Mouse (Mus musculus) thymus, postnatal 0 days (tissue): ENCODE measurements around the gene AC140267.1. TPM values are rescaled to one million over a fixed set of nuclear protein-coding genes. Genes with fewer than 3 reads are reported as not detected.

Experiments
- DNase-seq: peaks from one replicate; pipeline ENCODE4 v3.0.0-alpha.2; 2015; ENCODE audit warnings: low spot score
- polyA plus RNA-seq: library from polyadenylated mRNA; unstranded; fragments of >200 nt; fragmentation: Nextera tagmentation; extraction: Ambion mirVana; gene quantifications from 2 replicates; pipeline ENCODE4 v1.2.1, GENCODE M21; 2015

AC140267.1 gene
- polyA plus RNA-seq = not detected in 2 replicates

- DNase-seq = no peak
Observed at GRCm38 (mm10) chr15:80235535-80235934, at the start of gene AC140267.1. Gene AC140267.1 (plus strand): TSS chr15:80235835.

- no peak for DNase-seq
Observed at GRCm38 (mm10) chr15:80188927-80189326, 46.7 kb upstream of the AC140267.1 start.

- no peak for DNase-seq
Observed at GRCm38 (mm10) chr15:80190075-80190474, 45.6 kb upstream of the AC140267.1 start.

GRCm38 (mm10) chr15:80191585-80192245 lies 43.9 kb upstream of the AC140267.1 start:
- peak; percentile 70 for DNase-seq

- DNase-seq = peak; percentile 81
Observed at GRCm38 (mm10) chr15:80192246-80192585, 43.4 kb upstream of the AC140267.1 start.

GRCm38 (mm10) chr15:80192847-80193246 lies 42.8 kb upstream of the AC140267.1 start:
- peak; percentile 15 for DNase-seq

- DNase-seq = no peak
Observed at GRCm38 (mm10) chr15:80199556-80199955, 36.1 kb upstream of the AC140267.1 start.

- DNase-seq = no peak
Observed at GRCm38 (mm10) chr15:80202111-80202775, 33.4 kb upstream of the AC140267.1 start.

- DNase-seq = peak; percentile 65
Observed at GRCm38 (mm10) chr15:80203406-80203805, 32.2 kb upstream of the AC140267.1 start.

- no peak for DNase-seq
Observed at GRCm38 (mm10) chr15:80206057-80206565, 29.5 kb upstream of the AC140267.1 start.

- no peak for DNase-seq
Observed at GRCm38 (mm10) chr15:80208446-80208845, 27.2 kb upstream of the AC140267.1 start.

- no peak for DNase-seq
Observed at GRCm38 (mm10) chr15:80213688-80214087, 21.9 kb upstream of the AC140267.1 start.

- DNase-seq = peak; percentile 59
Observed at GRCm38 (mm10) chr15:80215716-80216479, 19.7 kb upstream of the AC140267.1 start.

GRCm38 (mm10) chr15:80216480-80216820 lies 19.2 kb upstream of the AC140267.1 start:
- DNase-seq = no peak

GRCm38 (mm10) chr15:80217476-80217875 lies 18.2 kb upstream of the AC140267.1 start:
- no peak for DNase-seq

- DNase-seq = peak; percentile 74
Observed at GRCm38 (mm10) chr15:80219211-80219610, 16.4 kb upstream of the AC140267.1 start.

GRCm38 (mm10) chr15:80219705-80220657 lies 15.7 kb upstream of the AC140267.1 start:
- DNase-seq = no peak

- DNase-seq = no peak
Observed at GRCm38 (mm10) chr15:80221031-80221430, 14.6 kb upstream of the AC140267.1 start.

GRCm38 (mm10) chr15:80223751-80224150 lies 11.9 kb upstream of the AC140267.1 start:
- DNase-seq = no peak

GRCm38 (mm10) chr15:80225208-80225607 lies 10.4 kb upstream of the AC140267.1 start:
- peak; percentile 84 for DNase-seq

- DNase-seq = peak; percentile 67
Observed at GRCm38 (mm10) chr15:80225796-80226195, 9.8 kb upstream of the AC140267.1 start.
